Mouse (Mus musculus) left cerebral cortex, adult 8-10 months (tissue): Measurements from ENCODE around the gene Trpc4ap. TPM values are rescaled to one million over a fixed set of nuclear protein-coding genes. Genes with fewer than 3 reads are reported as not detected.
"Not testable (repeated sequence)": the region's sequence is repeated elsewhere in the genome, so short reads cannot be mapped to it uniquely, and the experiment has no call there.

ENCODE experiments used
- DNase-seq, 2 experiments: peaks; one replicate each; pipeline ENCODE4 v3.0.0; 2022; ENCODE audit warnings: low spot score in 2 of 2
- total RNA-seq, 4 experiments: library from RNA; stranded (reverse); gene quantifications; 2 replicates each; pipeline ENCODE4 v1.2.4; 2022

The Trpc4ap gene
- 100 to 1,000 TPM; 148 to 150 (median 149) TPM for total RNA-seq

DNA sequence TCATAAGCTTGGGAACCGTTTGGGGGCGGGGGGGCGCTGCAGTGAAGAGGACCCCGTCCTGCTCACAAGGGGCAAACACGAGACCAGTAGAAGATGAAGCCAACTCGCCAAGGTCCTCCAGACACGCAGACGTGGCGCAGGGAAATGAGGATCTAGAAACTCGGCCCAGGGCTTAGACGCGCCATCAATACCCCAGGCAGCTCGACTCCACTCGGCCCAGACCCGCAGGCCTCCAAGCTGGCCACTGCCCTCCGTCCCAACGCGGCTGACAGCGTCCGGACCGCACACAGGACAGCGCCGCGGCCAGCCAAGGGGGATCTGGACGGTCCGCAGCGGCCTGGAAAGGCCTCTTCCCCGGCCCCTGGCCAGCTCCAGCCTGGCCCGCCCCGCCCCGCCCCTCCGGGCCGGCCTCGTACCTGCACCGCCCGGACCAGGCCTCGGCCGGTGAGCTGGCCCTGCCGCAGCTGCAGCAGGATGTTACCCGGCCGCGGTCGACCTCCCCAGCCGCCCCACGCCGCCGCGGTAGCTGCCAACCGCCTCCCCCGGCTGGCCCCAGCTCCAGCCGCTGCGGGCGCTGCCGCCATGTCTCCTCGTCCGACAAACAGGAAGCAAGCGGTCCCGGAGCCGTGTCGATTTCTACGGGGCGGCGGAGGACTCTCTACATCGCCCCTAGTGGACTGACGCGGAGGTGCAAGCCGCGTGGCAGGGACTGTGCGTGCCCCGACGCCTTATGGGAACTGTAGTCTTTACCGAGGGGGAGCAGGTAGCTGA lies at the start of gene Trpc4ap:
TSS of gene Trpc4ap (minus strand) at position 662 of the 771 bp plus-strand sequence.
- peak; percentile 86 to 98 for DNase-seq

DNA sequence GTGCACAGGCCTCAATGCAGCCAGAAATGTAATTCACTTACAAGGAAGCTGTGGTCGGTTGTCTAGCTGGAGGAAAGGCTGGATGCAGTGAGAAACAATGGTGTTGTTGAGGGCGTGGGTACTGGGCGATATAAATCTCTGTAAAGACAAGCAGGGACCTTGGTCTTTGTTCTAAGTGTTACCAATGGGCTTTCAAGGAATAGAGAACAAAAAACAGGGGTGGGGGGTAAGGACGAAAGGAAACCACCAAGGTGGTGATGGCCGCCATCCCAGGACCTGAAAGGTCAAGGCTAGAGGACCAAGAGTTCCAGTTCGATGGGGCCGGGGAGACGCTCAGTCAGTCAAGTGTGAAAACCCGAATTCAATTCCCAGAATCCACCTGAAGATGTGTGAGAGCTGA lies 45.6 kb upstream of the Trpc4ap start:
- no peak for DNase-seq

DNA sequence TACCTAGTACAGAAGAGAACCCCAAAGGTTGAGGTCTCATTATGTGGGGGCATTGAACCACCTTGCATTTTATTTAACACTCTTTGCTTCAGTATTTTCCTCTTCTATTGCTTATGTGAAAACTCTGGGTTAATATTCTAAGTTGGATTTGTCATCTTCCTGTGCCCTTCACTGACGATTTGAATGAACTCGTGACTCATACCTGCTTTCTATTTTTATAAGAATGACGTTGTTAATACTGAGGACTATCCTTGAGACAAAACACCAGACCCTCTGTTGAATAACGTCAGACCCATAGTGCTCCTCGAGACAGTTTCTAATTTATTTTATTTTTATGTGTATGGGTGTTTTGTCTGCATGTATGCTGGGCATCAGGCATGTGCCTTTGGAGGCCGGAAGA lies 44.8 kb upstream of the Trpc4ap start:
- DNase-seq, result no peak

DNA sequence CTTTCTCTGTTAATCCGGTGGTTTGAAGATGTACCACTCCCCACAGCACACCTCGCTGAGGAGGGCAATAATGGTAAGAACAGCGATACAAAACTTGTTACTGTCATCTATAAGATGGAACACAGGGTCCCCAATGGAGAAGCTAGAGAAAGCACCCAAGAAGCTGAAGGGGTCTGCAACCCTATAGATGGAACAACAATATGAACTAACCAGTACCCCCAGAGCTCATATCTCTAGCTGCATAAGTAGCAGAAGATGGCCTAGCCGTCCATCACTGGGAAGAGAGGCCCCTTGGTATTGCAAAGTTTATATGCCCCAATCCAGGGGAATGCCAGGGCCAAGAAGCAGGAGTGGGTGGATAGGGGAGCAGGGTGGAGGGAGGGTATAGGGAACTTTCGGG lies 43.6 kb upstream of the Trpc4ap start, which contains the start of gene Gm17581:
TSS of gene Gm17581 (minus strand) at position 101 of the 400 bp plus-strand sequence.
- DNase-seq, result not testable (repeated sequence)

DNA sequence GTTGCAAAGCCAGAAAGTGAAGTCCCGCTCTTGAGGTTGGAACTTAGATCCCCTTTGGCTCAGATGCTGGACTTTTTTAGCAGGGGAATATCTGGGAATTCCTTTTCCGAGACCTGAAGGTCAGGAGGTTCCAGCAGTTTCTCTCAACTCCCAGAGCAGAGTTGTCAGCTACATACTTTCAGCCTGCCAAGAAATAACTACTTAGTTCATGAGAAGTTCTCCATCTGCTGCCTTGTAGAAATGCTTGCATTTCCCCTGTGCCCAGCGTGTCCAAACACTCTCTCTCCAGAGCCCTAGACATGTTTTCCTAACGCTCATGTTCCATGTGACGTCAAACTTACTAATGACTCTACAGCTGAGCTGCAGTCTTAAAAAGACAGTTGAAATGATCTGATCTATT lies 42.9 kb upstream of the Trpc4ap start:
- DNase-seq, result no peak

DNA sequence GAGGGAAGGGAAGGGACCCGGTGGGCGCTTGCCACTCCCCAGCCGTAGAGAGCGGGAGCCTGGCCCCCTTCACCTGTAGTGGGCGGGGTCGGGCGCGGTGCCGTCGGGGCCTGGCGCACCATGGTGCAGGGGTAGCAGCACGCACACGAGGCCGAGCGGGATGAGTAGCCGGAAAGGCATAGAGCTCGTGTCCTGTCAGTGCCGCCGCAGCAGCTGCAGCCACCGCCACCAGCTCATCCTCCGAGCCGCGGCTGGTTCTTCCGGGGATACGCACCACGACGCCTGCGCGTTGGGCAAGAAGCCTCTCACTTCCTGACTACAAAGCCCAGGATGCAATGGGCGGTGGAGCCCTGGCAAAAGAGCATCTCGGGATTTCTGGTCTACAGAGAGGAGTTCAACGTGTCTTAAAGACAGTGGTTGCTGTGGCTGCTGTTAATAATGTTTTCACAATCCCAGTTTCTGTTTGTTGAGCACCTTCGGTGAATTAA lies 37.0 kb upstream of the Trpc4ap start, which contains the start of gene Edem2:
TSS of gene Edem2 (minus strand) at position 318 of the 488 bp plus-strand sequence.
- peak; percentile 76 to 88 for DNase-seq

DNA sequence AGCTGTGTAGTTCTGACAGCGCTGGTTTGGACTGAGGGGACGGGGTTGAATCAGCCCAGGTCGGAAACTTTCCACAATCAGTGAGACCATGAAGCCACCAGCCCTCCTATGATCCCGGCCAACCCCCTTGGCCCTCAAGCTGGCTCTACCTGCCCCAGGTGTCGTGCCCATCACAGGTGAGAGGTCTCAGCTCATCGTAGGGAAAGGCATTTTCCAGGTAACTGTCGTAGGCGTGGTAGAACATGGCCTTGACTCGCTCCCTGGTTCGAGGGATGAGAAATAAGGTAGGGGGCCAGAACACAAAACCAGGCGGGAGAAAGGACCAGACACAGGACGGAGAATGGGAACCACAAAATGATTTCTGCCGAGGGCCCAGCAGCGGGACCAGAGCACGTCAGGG lies 36.6 kb upstream of the Trpc4ap start:
- DNase-seq, result no peak

DNA sequence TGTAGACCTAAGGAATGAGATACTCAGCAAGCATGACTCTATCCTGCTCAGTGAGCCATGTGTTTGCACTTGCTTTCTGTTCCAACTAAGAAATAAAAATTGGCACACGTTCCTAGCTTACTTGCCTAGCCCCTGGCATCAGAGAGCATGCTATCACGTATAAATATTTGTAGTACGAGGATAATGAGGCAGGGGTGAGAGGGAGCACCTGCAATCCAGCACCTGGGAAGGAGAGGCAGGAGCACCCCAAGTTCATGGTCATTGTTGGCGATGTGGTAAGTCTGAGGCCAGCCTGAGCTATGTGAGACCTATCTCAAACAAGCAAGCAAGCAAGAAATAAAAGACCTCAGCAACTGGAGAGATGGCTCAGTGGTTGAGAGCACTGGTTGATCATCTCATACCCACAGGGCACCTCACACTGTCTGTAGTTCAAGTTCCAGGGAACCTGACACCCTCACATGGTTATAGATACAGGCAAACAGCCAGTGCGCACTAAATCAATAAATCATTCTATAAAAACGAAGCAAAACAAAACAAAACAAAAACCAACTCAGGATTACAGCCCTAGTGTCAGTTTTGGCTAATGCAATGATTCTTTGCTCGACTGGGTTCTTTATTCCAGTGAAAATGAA lies 35.7 kb upstream of the Trpc4ap start:
- no peak for DNase-seq

DNA sequence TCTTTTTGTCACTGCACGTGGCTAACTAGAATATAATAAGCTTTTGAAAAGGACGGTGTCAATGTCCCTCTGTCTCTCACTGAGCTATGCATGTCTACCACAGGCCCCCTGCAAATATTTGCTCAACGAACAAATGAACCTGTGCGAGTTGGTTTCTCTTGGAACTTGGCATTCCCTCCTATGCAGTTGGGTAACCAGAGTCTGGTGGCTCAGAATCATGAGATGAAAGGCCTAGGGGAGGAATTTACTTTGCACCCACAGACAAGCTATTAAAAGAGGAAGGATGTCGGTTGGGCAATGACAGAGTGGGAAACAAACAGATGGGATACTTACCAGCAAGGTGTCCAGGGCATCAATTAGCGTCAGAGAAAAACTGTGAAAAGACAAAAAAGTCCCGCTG lies 34.1 kb upstream of the Trpc4ap start:
- DNase-seq, result no peak

DNA sequence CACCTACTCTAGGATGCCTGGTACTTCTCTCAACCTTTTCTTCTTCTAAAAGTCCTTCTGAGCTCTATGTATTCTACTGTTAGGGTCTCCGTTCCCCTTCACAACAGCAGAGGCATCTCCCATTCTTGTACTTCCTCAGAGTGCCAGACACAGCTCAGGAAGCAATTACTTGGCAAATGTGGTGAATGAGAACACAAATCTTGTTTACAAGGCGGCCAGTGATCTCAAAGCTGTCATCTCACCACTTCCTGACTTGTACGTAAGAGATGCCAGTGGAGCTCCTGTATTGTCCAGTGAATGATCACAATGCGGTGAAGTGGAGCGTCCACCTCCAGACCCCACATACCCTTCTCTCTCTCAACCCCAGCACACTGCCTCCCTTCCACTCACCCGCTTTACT lies 32.3 kb upstream of the Trpc4ap start:
- DNase-seq, result no peak

DNA sequence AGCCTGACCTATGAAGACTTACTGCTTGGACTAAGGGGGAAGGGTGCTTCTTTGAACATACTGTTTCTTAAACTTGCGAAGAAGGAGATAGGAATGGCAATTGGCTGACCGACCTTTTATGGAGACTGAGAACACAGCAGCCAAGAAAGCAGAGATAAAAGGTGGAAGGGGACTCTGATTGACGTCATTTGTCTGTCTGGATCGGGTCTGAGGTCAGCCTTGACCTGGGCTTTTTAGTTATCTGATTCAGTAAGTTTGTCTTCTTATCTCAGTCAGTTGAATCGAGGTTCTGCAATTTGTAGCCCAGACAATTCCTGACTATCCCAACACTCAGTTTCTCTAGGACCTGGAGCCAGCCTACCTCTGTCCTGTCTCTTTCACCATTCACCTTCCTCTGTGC lies 31.9 kb upstream of the Trpc4ap start:
- DNase-seq, result no peak

DNA sequence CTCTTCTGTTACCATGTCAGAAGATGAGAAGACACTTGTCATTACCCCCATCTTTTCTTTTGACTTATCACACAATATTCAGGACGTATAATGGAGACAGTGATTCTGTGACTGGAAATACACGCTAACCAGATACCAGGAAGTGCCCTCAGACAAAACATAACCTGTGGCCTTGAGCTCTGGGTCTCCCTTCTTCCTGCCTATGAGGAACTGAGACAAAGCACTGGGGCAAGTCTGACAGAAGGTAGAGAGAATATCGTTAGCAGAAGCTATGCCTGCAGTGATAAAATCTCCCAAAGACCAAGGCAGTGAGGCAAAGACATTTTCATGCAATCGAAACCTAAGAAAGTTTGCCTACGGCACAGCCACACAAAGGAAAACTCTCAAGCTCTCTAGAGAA lies 28.4 kb upstream of the Trpc4ap start:
- DNase-seq, result no peak

DNA sequence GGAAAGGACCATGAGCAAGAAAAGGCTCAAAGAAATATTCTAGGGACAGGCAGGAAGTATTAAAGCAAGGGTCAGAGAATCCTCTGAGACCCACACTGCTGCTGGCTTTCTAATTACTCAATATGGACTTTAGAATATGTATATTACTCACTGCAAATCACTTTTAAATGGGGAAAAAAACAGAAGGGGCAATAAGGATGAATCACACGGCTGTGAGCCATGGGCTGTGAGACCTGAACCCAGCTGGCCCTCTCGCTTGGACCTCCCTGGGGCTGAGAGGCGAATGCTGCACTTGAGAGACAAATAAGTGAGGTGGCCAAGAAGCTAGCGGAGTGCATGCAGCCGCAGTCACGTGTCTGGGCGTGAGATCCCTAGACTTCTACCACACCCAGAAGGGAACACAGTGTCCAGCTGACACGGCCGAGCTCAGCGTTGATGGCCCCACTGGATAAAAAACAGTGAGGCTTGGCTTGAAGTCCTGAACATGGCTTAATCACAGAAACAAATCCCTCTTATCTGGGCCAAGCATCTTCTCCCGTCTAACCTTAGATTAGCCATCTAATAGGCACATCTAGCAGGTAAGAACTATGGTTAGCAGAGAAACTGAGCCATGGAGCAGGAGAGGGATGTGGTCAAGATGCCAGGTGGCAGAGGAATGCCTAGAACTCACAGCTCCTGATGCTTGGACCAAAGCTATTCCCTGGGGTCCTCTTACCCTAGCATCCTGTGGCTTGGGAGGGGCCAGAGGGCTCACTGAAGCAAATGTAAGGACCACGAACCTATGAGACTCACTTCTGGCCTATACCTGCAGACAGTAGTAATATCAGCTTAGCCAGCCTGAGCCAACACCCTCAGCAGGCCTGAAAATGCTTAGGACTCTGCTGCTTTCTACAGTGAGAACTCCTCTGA lies 25.2 kb upstream of the Trpc4ap start:
- DNase-seq, result no peak

DNA sequence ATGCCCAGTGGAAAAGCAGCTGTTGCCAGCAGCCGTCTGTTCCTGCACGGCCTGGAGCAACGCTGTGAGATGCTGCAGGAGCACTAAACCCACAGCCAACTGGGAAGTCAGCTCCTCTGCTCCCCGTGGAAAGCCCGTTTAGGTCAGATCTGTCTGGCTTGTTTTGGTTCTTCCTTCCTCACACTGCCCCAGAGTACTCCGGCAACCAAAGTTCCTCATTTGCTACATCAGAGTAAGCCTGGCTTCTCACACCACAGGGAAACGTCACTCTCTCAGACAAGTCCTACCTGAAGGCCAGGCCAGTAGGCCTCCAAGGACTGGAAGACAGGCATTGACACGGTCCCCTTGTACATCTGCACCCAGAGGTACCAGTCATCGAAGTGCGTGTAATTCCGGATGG lies 18.4 kb upstream of the Trpc4ap start:
- no peak for DNase-seq

DNA sequence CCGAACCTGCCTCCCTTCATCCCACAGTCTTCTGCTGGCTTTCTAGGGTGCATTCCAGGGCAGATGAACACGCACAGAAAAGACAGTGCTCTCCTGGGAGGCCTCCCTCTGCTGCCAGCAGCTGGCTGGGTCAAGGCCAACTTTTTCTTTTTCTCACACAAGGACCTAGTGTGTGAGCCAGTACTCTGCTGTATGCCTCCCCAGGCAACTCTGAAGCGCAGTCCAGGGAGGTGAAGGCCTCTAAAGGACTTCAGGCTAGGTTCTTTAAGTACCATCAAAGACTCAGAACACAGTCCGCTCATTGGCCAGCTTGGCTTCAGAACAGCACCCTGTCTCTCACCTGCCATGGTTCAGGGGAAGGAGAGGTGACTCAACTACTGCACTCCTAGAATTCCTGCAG lies 15.1 kb upstream of the Trpc4ap start:
- no peak for DNase-seq

DNA sequence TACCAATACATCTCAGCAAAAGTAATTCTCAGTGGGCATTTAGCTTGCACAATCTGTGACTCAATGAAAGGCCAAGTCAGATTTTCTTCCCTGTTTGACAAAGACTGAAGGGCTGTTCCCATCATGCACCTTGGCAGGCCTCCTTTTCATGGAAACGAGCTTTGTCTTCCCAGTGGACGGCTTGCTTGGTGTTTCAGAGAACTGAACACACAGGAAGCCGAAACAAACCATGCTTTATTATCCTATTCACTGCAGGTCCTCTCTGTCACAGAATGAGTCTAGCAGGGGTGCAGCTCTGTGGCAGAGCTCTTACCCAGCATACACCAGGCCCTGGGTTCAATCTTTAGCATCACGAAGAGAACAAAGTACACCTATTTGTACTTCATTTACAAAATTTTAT lies 11.4 kb upstream of the Trpc4ap start:
- DNase-seq, result no peak

DNA sequence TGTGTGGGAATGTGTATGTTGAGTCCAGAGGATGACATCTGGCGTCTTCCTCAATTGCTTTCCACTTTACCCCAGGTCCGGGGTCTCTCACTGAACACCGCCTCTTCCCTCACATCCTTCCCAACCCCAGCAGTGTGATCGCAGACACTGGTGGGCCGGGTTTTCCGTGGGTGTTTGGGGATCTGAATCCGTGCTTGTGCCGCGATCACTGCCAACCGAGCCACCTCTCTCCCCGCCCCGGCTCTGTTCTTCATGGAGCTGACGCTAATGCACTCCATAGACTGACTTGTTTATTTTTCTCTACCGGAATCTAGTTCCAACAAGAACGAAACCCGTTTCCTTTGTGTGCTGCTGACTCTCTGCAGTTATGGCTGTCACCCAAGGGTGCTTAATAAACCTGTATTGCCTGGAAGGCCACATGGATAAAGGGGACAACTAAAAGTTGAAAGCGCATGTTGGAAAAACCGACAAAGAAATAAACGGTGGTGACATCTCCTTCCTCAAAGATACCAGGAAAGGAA lies 9.3 kb upstream of the Trpc4ap start:
- no peak for DNase-seq

DNA sequence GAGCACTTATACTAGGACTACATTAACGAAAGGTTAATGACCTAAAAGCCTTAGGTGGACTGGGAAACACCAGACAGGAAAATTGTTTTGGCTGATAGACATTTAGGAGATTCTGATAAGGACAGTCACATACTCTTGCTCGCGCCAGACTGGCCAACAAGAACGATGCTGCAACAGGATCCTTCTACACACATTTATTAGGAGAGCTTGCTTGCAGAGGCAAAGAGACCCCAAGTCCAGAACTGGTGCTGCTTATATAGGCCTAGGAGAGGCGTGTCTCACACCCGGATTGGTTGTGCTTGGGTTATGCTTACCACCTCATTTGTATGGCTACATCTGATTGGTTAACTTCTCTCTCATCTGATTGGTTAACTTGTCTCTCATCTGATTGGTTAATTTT lies 6.3 kb upstream of the Trpc4ap start:
- DNase-seq, result not testable (repeated sequence)

DNA sequence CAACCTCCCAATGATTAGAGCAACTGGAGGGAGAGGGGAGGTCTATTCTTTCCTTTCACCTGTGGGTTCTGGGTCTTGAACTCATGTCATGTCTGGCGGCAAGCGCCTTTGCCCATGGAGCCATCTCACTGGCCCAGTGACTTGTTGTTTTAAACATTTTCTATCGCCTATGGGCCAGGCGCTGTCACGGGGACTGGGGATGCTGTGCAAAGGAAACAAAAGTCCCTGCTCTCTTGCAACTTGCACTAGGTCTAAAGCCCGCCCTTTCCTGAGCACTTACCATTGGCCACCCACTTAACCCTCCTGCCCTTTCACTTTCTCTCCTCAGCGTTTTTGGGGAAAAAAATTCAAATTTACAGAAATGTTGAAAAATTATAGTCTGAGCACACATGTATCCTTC lies 4.7 kb upstream of the Trpc4ap start:
- no peak for DNase-seq

DNA sequence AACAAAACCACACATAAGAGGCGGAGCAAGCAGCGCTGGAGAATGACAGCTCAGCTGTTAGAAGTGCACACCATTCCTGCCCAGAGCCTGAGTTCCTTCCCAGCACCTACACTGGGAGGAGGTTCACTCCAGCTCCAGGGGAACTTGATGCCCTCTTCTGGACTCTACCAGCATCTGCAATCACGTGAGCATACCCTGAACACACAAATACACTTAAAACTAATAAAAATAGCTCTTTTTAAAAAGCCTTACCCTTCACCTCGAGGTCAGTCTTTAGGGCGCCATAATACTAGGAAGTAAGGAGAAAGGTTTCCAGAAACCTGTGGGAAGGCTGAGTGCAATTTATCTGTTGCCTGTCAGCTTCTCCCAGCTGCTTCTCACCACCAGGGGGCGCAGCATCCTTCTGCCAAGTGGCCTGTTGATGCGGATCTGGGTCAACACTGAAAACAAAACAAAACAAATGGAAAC lies 3.9 kb upstream of the Trpc4ap start:
- peak; percentile 47 to 58 for DNase-seq

DNA sequence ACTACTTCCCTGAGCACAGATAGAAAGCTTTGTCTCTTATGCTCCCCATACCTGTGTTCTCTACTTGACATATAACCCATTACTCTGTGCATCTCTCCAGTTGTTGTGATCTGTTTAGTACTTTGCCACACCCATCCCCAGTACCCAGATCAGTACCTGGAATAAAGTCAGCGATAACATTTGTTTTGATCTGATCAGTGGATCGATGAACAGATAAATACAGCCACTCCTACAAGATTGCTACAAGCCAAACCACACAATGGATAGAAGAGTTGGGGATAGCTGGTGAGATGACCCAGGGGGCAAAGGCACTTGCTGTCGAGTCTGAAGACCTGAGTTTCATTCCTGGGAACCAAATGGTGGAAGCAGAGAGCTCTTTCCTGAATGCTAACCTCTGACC lies 3.1 kb upstream of the Trpc4ap start:
- DNase-seq, result no peak
